Mouse (Mus musculus) limb, embryonic 11.5 days (tissue): ENCODE results near the gene Prkn. TPM values are rescaled to one million over a fixed set of nuclear protein-coding genes. Genes with fewer than 3 reads are reported as not detected.

ENCODE experiments used
- ATAC-seq: fragments of 200-750 bp; cut with Nextera tagmentation; 2 replicates; pipeline ENCODE4 v1.8.0; 2017; ENCODE audit warnings: low read depth; ENCODE audit not compliant: insufficient number of reproducible peaks, low FRiP score, low TSS enrichment
- DNase-seq: peaks from one replicate; pipeline ENCODE4 v3.0.0-alpha.2; 2015; ENCODE audit warnings: low spot score
- H3K27ac ChIP-seq: fragments of 300-500 bp; sonication (generic); replicated peaks from 2 replicates; pipeline ENCODE4 v1.5.1; 2014; ENCODE audit warnings: low read depth, mild to moderate bottlenecking, low read length
- H3K27me3 ChIP-seq: fragments of 300-500 bp; sonication (generic); 2 replicates; pipeline ENCODE4 v1.6.1; 2014; ENCODE audit warnings: mild to moderate bottlenecking, low read length, mixed read lengths; ENCODE audit not compliant: control insufficient read depth, insufficient read depth
- H3K36me3 ChIP-seq: fragments of 300-500 bp; sonication (generic); 2 replicates; pipeline ENCODE4 v1.6.1; 2014; ENCODE audit warnings: mild to moderate bottlenecking, low read length, moderate library complexity, mixed read lengths; ENCODE audit not compliant: control insufficient read depth, insufficient read depth
- H3K4me1 ChIP-seq: fragments of 300-500 bp; sonication (generic); 2 replicates; pipeline ENCODE4 v1.6.1; 2014; ENCODE audit warnings: low read length, mixed read lengths; ENCODE audit not compliant: control insufficient read depth, insufficient read depth
- H3K4me2 ChIP-seq: fragments of 300-500 bp; sonication (generic); 2 replicates; pipeline ENCODE4 v1.6.1; 2014; ENCODE audit warnings: low read depth, mild to moderate bottlenecking, moderate library complexity; ENCODE audit not compliant: severe bottlenecking
- H3K4me3 ChIP-seq: fragments of 300-500 bp; sonication (generic); 2 replicates; pipeline ENCODE4 v1.5.1; 2014; ENCODE audit warnings: low read depth, low read length
- H3K9ac ChIP-seq: fragments of 300-500 bp; sonication (generic); 2 replicates; pipeline ENCODE4 v1.6.1; 2014; ENCODE audit warnings: mild to moderate bottlenecking, low read length
- H3K9me3 ChIP-seq: fragments of 300-500 bp; sonication (generic); 2 replicates; pipeline ENCODE4 v1.6.1; 2016; ENCODE audit warnings: low read length; ENCODE audit not compliant: control insufficient read depth
- WGBS: fragments of 180-500 bp; shearing (Covaris S2); extraction: QIAGEN DNeasy Blood & Tissue Kit; methylation state at CpG from one replicate; pipeline ENCODE4 v1.1.7; 2014; 5-methylcytosine and 5-hydroxymethylcytosine counted together
- polyA plus RNA-seq: library from polyadenylated mRNA; unstranded; fragments of >200 nt; fragmentation: Nextera tagmentation; extraction: Ambion mirVana; gene quantifications from 2 replicates; pipeline ENCODE4 v1.2.1, GENCODE M21; 2014

Gene Prkn
- polyA plus RNA-seq, 1 experiment from 2014 or later = 1.2 TPM

DNA sequence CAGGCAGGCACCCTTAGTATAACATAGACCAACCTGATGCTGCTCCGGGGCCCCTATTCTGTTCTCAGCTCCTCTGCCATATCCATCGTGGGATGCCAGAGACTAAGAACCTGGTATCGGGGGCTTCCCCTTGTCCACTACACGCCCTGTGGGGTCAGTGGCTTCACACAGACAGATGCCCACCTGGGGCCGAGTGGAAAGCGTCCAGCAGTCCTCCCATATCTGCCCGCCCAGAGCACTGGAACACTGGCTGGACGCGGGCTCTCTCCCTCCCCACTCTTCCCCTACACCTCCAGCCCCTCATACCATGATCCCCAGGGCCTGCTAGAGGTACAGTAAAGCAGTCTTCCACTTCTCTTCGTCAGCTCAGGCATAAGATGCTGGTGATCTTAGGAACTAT is 277.3 kb downstream of the Prkn start:
- no peak overlapping the region for H3K9ac ChIP-seq
- no peak overlapping the region for H3K4me3 ChIP-seq
- no peaks in the 10 kb centered on the region for H3K36me3 ChIP-seq
- H3K27ac ChIP-seq = no peak overlapping the region
- H3K4me2 ChIP-seq = no peak overlapping the region
- DNase-seq = no peak
- no peaks in the 10 kb centered on the region for H3K4me1 ChIP-seq
- no peaks in the 10 kb centered on the region for H3K9me3 ChIP-seq
- H3K27me3 ChIP-seq = no peaks in the 10 kb centered on the region
- 85% methylated on average over 10 of the region's 10 CpGs for WGBS
- no peak for ATAC-seq

DNA sequence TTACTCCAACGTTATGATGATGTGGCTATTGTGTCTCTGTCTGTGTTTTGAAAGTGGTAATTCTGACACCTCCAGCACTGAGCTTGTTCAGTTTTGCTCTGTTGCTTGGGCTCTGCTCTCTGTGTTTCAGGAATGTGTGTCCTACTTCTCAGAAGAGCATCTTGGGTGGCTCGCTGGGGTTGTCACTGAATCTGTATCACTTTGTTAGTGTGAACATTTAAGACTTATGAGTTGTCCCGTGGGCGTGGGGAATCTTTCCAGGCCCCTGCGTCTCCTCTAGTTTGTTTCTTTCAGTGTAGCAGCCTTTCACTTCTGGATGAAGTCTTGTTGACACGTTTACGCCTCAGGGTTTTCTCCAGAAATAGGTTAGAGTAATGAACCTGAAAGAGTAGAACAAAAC is 283.9 kb downstream of the Prkn start:
- Histone ChIP-seq H3K9ac (no peak overlapping the region), H3K27ac (no peak overlapping the region), H3K9me3 (no peaks in the 10 kb centered on the region), H3K4me2 (no peak overlapping the region), H3K4me3 (no peak overlapping the region), H3K27me3 (no peaks in the 10 kb centered on the region), H3K36me3 (no peaks in the 10 kb centered on the region), H3K4me1 (no peaks in the 10 kb centered on the region)
- ATAC-seq (no peak), DNase-seq (no peak)
- WGBS = 82% methylated on average over 7 of the region's 7 CpGs

DNA sequence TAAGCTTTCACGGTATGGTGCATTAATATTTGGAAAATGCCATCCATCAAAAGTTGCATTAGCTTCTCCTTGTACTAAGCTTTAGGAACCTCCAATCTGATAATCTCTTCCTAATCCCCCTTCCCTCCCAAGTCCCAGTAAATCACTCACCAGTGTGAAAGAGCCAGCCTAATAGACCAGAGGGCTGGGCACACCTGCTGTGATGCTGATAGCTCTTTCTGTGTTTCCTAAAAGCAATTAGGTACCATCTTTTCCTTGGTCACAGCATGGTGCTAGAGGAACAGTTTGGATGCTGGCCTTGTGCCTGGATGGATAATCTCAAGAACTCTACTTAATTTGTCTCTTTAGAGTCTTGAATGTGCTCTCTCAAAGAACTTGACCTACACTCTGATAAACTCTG is 287.0 kb downstream of the Prkn start:
- H3K27ac ChIP-seq = no peak overlapping the region
- no peak overlapping the region for H3K9ac ChIP-seq
- H3K4me2 ChIP-seq = no peak overlapping the region
- no peaks in the 10 kb centered on the region for H3K27me3 ChIP-seq
- H3K36me3 ChIP-seq = no peaks in the 10 kb centered on the region
- no peak for ATAC-seq
- H3K9me3 ChIP-seq = no peaks in the 10 kb centered on the region
- DNase-seq = no peak
- no peaks in the 10 kb centered on the region for H3K4me1 ChIP-seq
- H3K4me3 ChIP-seq = no peak overlapping the region
- WGBS = 79% methylated on average over 1 of the region's 1 CpGs

DNA sequence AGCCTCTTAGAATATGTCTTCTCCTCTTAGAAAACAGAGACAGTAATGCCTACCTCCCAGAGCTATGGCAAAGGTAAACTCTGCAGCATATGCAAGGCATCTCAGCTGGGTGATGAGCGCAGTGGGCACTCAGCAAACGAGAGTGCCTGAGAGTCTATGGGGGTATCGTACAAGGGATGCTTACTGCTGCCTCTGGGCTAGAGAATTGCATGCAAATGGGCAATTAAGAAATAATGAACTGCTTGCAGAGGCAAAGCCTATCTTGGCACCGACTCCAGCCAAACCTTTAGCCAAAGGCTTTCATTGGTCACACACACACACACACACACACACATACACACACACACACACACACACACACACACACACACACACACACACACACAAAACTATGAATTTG is 290.7 kb downstream of the Prkn start:
- no peak overlapping the region for H3K4me2 ChIP-seq
- H3K27me3 ChIP-seq = no peaks in the 10 kb centered on the region
- DNase-seq (no peak), ATAC-seq (no peak)
- H3K9me3 ChIP-seq = no peaks in the 10 kb centered on the region
- 59% methylated on average over 4 of the region's 4 CpGs for WGBS
- no peak overlapping the region for H3K9ac ChIP-seq
- no peak overlapping the region for H3K4me3 ChIP-seq
- H3K36me3 ChIP-seq = no peaks in the 10 kb centered on the region
- no peaks in the 10 kb centered on the region for H3K4me1 ChIP-seq
- H3K27ac ChIP-seq = no peak overlapping the region

DNA sequence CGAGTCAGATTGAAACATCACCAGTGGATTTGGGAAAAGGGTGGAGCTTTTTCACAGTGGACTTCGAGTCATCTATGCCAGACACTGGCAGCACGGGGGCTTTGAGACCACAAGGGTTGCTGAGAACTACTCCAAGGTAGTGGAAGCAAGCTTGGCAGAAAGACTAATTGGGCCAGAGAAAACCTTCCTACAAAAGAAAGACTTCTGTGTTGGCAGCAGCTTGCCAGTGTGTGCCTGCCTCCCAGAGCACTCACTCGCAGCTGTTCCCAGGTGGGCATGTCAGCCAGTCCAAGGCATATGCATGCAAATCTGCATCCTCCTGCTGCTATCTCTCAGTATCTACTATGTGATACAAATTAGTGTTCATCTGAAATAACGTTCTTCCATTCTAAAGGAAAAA is 302.1 kb downstream of the Prkn start:
- no peak for DNase-seq
- Histone ChIP-seq H3K4me2 (no peak overlapping the region), H3K4me1 (no peaks in the 10 kb centered on the region), H3K9ac (no peak overlapping the region), H3K36me3 (no peaks in the 10 kb centered on the region), H3K4me3 (no peak overlapping the region), H3K27me3 (no peaks in the 10 kb centered on the region), H3K27ac (no peak overlapping the region), H3K9me3 (no peaks in the 10 kb centered on the region)
- ATAC-seq = no peak
- 92% methylated on average over 5 of the region's 5 CpGs for WGBS

DNA sequence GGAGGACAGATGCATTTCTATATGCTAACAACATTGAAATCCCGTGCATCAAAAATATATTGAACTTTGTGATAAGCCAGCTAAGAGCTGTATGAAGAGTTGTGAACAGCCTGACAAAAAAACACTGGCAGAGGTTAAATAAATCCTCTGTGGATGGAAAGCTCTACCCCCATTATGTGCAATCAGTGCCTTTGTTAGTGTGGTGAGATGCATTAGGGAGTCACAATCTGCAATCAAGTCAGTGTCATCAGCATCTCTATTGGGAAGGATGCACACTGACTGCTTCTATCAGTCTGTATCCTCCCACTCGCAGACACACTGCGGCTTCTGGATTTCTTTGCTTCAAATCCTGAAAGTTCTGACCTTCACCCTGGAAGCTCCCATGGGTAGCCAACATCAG is 315.9 kb downstream of the Prkn start:
- 91% methylated on average over 3 of the region's 3 CpGs for WGBS
- Histone ChIP-seq H3K9me3 (no peaks in the 10 kb centered on the region), H3K36me3 (no peaks in the 10 kb centered on the region), H3K4me2 (no peak overlapping the region), H3K4me3 (no peak overlapping the region), H3K27ac (no peak overlapping the region), H3K9ac (no peak overlapping the region), H3K27me3 (no peaks in the 10 kb centered on the region), H3K4me1 (no peaks in the 10 kb centered on the region)
- DNase-seq (no peak), ATAC-seq (no peak)

DNA sequence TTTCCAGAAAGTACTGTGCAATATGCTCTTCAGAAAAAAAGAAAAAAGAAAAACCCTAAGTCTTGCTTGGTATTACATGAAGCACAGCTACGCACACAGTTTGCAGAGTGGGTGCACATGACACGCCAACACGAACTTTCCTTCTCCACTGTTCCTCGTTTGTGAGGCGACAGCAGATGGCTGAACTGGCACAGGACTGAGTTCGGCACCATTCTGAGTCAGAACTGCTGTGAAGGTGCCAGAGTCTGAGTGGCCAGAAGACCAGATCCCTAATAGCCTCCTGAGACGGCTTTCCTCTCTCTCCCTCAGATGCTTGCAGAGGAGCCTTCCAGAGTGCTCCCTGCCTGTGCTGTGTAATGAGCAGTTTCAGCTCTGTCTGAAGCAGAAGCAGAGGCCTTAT is 317.4 kb downstream of the Prkn start:
- 54% methylated on average over 7 of the region's 7 CpGs for WGBS
- H3K4me2 ChIP-seq = no peak overlapping the region
- no peak for ATAC-seq

DNA sequence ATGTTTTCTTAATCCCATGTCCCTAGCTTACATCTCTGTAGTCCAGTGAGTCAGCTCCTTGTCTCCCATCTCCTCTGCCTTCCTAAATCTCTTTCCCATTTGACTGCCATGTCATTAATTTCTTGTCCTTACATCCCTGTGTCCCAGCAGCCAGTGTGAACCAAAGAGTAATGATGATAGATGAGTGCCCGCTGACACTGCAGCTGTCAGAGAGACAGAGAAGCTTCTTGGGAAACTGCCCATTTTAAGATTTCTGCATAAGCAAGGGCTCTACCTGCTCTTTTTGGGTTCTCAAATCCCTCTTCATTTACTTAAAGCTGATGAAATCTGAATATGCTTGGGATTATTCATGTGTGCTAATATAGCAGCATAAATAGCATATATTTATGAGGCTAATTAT is 321.3 kb downstream of the Prkn start:
- Histone ChIP-seq H3K4me2 (no peak overlapping the region), H3K9ac (no peak overlapping the region), H3K9me3 (no peaks in the 10 kb centered on the region), H3K27me3 (no peaks in the 10 kb centered on the region), H3K27ac (no peak overlapping the region), H3K4me3 (no peak overlapping the region), H3K4me1 (no peaks in the 10 kb centered on the region), H3K36me3 (no peaks in the 10 kb centered on the region)
- ATAC-seq (no peak), DNase-seq (no peak)
- 81% methylated on average over 1 of the region's 1 CpGs for WGBS

More for the DNA sequence above, 317.4 kb downstream of the Prkn start:
- Histone ChIP-seq H3K9me3 (no peaks in the 10 kb centered on the region), H3K9ac (no peak overlapping the region), H3K4me3 (no peak overlapping the region), H3K27ac (no peak overlapping the region), H3K27me3 (no peaks in the 10 kb centered on the region), H3K36me3 (no peaks in the 10 kb centered on the region), H3K4me1 (no peaks in the 10 kb centered on the region)
- no peak for DNase-seq

DNA sequence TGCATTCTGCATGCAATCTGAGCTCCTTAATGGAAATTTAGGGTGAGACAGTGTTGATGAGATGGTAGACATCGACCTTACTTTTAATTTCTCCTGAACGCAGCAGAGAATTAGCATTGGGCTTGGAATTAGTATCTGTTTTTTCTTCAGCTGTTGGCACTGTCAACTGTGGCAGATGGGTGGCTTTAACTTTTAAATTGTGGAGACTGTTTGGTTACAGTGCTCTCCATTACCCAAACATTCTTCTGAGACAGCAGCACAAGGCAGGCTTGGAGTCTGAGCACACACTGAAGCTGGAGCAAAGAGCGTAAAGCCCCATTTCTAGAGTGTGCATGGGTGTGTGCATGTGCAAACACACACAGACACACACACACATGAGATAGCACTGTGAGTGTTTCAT is 322.6 kb downstream of the Prkn start:
- Histone ChIP-seq H3K4me1 (no peaks in the 10 kb centered on the region), H3K27me3 (no peaks in the 10 kb centered on the region), H3K9ac (no peak overlapping the region), H3K4me2 (no peak overlapping the region), H3K9me3 (no peaks in the 10 kb centered on the region), H3K27ac (no peak overlapping the region), H3K4me3 (no peak overlapping the region), H3K36me3 (no peaks in the 10 kb centered on the region)
- no peak for DNase-seq
- no peak for ATAC-seq
- WGBS = 85% methylated on average over 3 of the region's 3 CpGs
